Mouse (Mus musculus) CH12.LX (cell line): ENCODE measurements around the gene Sort1.

Source experiments
- CHD2 ChIP-seq: IDR thresholded peaks from 2 replicates; pipeline ENCODE4 v1.6.1; 2011; ENCODE audit warnings: low read length, improper control_type of control experiment
- CTCF ChIP-seq, 2 experiments: IDR thresholded peaks in 1 of 2; conservative IDR thresholded peaks in 1 of 2; 2 replicates each; pipeline ENCODE4 v1.5.1; 2011 to 2012; ENCODE audit warnings: low read depth in 2 of 2, low read length in 2 of 2, improper control_type of control experiment in 1 of 2, inconsistent platforms in 1 of 2, mild to moderate bottlenecking in 1 of 2, moderate library complexity in 1 of 2
- EP300 ChIP-seq: IDR thresholded peaks from 2 replicates; pipeline ENCODE4 v1.6.1; 2011; ENCODE audit warnings: low read length, improper control_type of control experiment
- MAFK ChIP-seq: IDR thresholded peaks from 2 replicates; pipeline ENCODE4 v1.6.1; 2011; ENCODE audit warnings: low read length, improper control_type of control experiment; ENCODE audit not compliant: insufficient replicate concordance
- MAX ChIP-seq: IDR thresholded peaks from 2 replicates; pipeline ENCODE4 v1.6.1; 2011; ENCODE audit warnings: low read length, improper control_type of control experiment
- MYC ChIP-seq: IDR thresholded peaks from 2 replicates; pipeline ENCODE4 v1.6.1; 2011; ENCODE audit warnings: low read depth, mild to moderate bottlenecking, improper control_type of control experiment, low read length
- POLR2A ChIP-seq: IDR thresholded peaks from 2 replicates; pipeline ENCODE4 v1.6.1; 2011; ENCODE audit warnings: low read depth, mild to moderate bottlenecking, improper control_type of control experiment, low read length
- RAD21 ChIP-seq: IDR thresholded peaks from 2 replicates; pipeline ENCODE4 v1.6.1; 2011; ENCODE audit warnings: low read depth, mild to moderate bottlenecking, low read length, improper control_type of control experiment, moderate library complexity
- TCF12 ChIP-seq: IDR thresholded peaks from 2 replicates; pipeline ENCODE4 v1.6.1; 2014; ENCODE audit warnings: low read depth, mild to moderate bottlenecking, inconsistent platforms, low read length, improper control_type of control experiment
- USF1 ChIP-seq: IDR thresholded peaks from 2 replicates; pipeline ENCODE4 v1.6.1; 2014; ENCODE audit warnings: low read depth, mild to moderate bottlenecking, inconsistent platforms, low read length, improper control_type of control experiment
- ZC3H11A ChIP-seq: IDR thresholded peaks from 2 replicates; pipeline ENCODE4 v1.6.1; 2012; ENCODE audit warnings: low read depth, mild to moderate bottlenecking, inconsistent platforms, low read length, improper control_type of control experiment
- ZKSCAN1 ChIP-seq: IDR thresholded peaks from 2 replicates; pipeline ENCODE4 v1.6.1; 2012; ENCODE audit warnings: low read depth, inconsistent platforms, low read length, improper control_type of control experiment, borderline replicate concordance

- TF ChIP-seq MYC (no peak), CHD2 (no peak), USF1 (no peak; the same call in 1 of the 2 replicates), POLR2A (no peak), CTCF (conservative IDR thresholded peaks at IDR 0.05 in 1 of 2, IDR thresholded peaks at IDR 0.05 in 1 of 2; ENCODE audit: low read depth in 2 of 2, low read length in 2 of 2) (no peak), MAFK (no peak), MAX (no peak), EP300 (no peak), ZC3H11A (no peak), RAD21 (no peak), ZKSCAN1 (no peak), TCF12 (no peak)
Measured at GRCm38 (mm10) chr3:108368721-108369120, 84.8 kb downstream of the Sort1 start.
